Mouse (Mus musculus) heart, adult 2 months (tissue): Measurements from ENCODE around the gene Simc1. TPM values are rescaled to one million over a fixed set of nuclear protein-coding genes. Genes with fewer than 3 reads are reported as not detected.

ENCODE experiments used
- DNase-seq, 2 experiments: peaks; one replicate each; pipeline ENCODE4 v3.0.0; 2021
- H3K27ac ChIP-seq: fragments of 200-600 bp; 2 replicates; pipeline ENCODE4 v1.8.1; 2022
- H3K27me3 ChIP-seq: fragments of 200-500 bp; 2 replicates; pipeline ENCODE4 v1.6.1; 2012; ENCODE audit warnings: mild to moderate bottlenecking, low read length, inconsistent platforms, mixed read lengths; ENCODE audit not compliant: control insufficient read depth, insufficient read depth
- H3K36me3 ChIP-seq: fragments of 200-500 bp; 2 replicates; pipeline ENCODE4 v1.6.1; 2012; ENCODE audit warnings: low read length, inconsistent platforms; ENCODE audit not compliant: control insufficient read depth, insufficient read depth
- H3K4me1 ChIP-seq: fragments of 200-500 bp; 2 replicates; pipeline ENCODE4 v1.6.1; 2011; ENCODE audit warnings: low read length; ENCODE audit not compliant: control insufficient read depth, insufficient read depth
- H3K4me3 ChIP-seq: fragments of 200-600 bp; 2 replicates; pipeline ENCODE4 v1.8.1; 2022
- H3K79me2 ChIP-seq: fragments of 200-500 bp; replicated peaks from 2 replicates; pipeline ENCODE4 v1.6.1; 2012; ENCODE audit warnings: mild to moderate bottlenecking, inconsistent platforms, low read length, moderate library complexity, mixed read lengths; ENCODE audit not compliant: control insufficient read depth, insufficient read depth
- H3K9ac ChIP-seq: fragments of 200-500 bp; 2 replicates; pipeline ENCODE4 v1.6.1; 2012; ENCODE audit warnings: low read depth, mild to moderate bottlenecking, control low read depth, inconsistent platforms, low read length, mixed read lengths
- CTCF ChIP-seq: fragments of 200-600 bp; IDR thresholded peaks from 2 replicates; pipeline ENCODE4 v1.8.1; 2022; ENCODE audit warnings: antibody characterized with exemption, mild to moderate bottlenecking, moderate library complexity
- EP300 ChIP-seq: fragments of 200-500 bp; IDR thresholded peaks from 2 replicates; pipeline ENCODE4 v1.6.1; 2011; ENCODE audit warnings: low read depth, low read length, control low read depth; ENCODE audit not compliant: insufficient read depth
- POLR2A ChIP-seq: fragments of 200-500 bp; IDR thresholded peaks from 2 replicates; pipeline ENCODE4 v1.6.1; 2011; ENCODE audit warnings: mild to moderate bottlenecking, low read depth, low read length, control low read depth; ENCODE audit not compliant: insufficient read depth
- WGBS: fragments of 180-500 bp; shearing (Covaris S2); methylation state at CpG from one replicate; pipeline ENCODE4 v1.1.7; 2018; 5-methylcytosine and 5-hydroxymethylcytosine counted together
- intact Hi-C: fragments of 180-260 bp; cut with DNase I; formaldehyde crosslinking; loops from one replicate; pipeline ENCODE4 v1.15.1; 2025
- polyA plus RNA-seq: library from polyadenylated mRNA; depleted of rRNA; stranded (reverse); fragments of >200 nt; gene quantifications from 2 replicates; pipeline ENCODE4 v1.2.3, GENCODE M21; 2012
- total RNA-seq, 2 experiments: library from RNA; stranded (reverse); gene quantifications; 2 replicates each; pipeline ENCODE4 v1.2.3; 2021

The Simc1 gene
- total and polyA plus RNA-seq, 3 experiments: 1.7 to 1.9 (median 1.7) TPM

DNA sequence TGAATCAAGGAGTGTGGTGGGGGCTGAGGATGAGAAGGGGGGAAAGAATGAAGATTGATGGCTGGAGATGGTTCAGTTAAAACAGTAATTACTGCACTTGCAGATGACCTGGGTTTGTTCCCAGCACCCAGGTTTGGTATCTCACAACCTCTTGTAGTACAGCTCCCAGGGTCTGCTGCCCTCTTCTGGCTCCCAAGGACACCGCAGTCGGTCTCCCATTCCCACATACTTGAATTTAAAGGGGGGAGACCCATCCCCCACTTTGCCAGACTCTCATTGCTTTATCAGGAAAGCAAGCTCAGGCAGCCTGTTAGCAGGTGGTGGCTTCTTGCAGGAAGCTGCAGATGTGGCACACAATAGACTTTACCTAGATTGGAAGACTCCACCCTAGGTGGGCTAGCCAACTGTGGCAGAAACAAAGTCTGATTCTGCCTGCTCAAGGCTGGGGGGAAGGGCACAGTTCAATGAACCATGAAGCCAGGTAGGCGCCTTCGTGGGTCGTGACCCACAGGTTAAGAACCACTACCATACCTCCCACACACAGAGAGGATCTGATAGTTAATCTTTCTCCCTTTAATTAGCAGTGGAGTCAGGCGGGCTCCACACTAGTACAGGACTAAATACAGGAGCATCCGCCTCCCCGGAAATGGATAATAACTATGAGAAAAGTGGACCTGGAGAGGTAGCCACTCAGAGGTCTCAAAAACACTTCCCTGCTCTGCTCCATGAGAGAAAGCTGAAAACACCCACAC is 62.2 kb downstream of the Simc1 start:
- TF ChIP-seq CTCF (peak; percentile 84), EP300 (no peak)
- H3K9ac ChIP-seq: no peak overlapping the region
- H3K27ac ChIP-seq: peak overlapping the region; percentile 77
- H3K36me3 ChIP-seq: no peaks in the 10 kb centered on the region
- WGBS: 50% methylated on average over 8 of the region's 8 CpGs
- DNase-seq: peak; percentile 59 to 67
- peak overlapping the region; percentile 82 for H3K4me3 ChIP-seq
- H3K79me2 ChIP-seq: peaks cover 5% of the 10 kb centered on the region
- intact Hi-C loops: loop anchor here (1.0 to 5.0 kb wide), 4 partner anchors 25 to 97 kb away; partner anchors contain the start of genes Faf2, Higd2a, Nop16 and Simc1
- H3K4me1 ChIP-seq: no peaks in the 10 kb centered on the region; the same call in 1 of the 2 replicates
- H3K27me3 ChIP-seq: no peaks in the 10 kb centered on the region

GRCm38 (mm10) chr13:54568380-54568779 is 64.8 kb downstream of the Simc1 start:
- no peak overlapping the region for H3K4me3 ChIP-seq
- H3K36me3 ChIP-seq: no peaks in the 10 kb centered on the region
- TF ChIP-seq POLR2A (no peak), EP300 (no peak), CTCF (no peak)
- H3K27ac ChIP-seq: no peak overlapping the region
- no peaks in the 10 kb centered on the region; the same call in 1 of the 2 replicates for H3K4me1 ChIP-seq
- intact Hi-C loops: loop anchor here (5.0 kb wide), 1 partner anchor 66 kb away; the partner anchor contains the start of gene Simc1
- DNase-seq: no peak
- 52% methylated on average over 5 of the region's 5 CpGs for WGBS
- peaks cover 2% of the 10 kb centered on the region; the same call in 1 of the 2 replicates for H3K79me2 ChIP-seq
- H3K27me3 ChIP-seq: no peaks in the 10 kb centered on the region
- no peak overlapping the region for H3K9ac ChIP-seq

- WGBS: 42% methylated on average over 1 of the region's 1 CpGs
- H3K79me2 ChIP-seq: peaks cover 2% of the 10 kb centered on the region; the same call in 1 of the 2 replicates
- no peak overlapping the region for H3K9ac ChIP-seq
- TF ChIP-seq CTCF (no peak), EP300 (no peak), POLR2A (no peak)
- H3K27me3 ChIP-seq: no peaks in the 10 kb centered on the region
- intact Hi-C loops: loop anchor here (5.0 kb wide), 1 partner anchor 67 kb away; the partner anchor contains the start of gene Simc1
- peaks cover 1% of the 10 kb centered on the region; the same call in 1 of the 2 replicates for H3K4me1 ChIP-seq
- no peaks in the 10 kb centered on the region for H3K36me3 ChIP-seq
- no peak overlapping the region for H3K4me3 ChIP-seq
- H3K27ac ChIP-seq: no peak overlapping the region
- no peak for DNase-seq
Observed at GRCm38 (mm10) chr13:54569282-54569681, 65.7 kb downstream of the Simc1 start.

DNA sequence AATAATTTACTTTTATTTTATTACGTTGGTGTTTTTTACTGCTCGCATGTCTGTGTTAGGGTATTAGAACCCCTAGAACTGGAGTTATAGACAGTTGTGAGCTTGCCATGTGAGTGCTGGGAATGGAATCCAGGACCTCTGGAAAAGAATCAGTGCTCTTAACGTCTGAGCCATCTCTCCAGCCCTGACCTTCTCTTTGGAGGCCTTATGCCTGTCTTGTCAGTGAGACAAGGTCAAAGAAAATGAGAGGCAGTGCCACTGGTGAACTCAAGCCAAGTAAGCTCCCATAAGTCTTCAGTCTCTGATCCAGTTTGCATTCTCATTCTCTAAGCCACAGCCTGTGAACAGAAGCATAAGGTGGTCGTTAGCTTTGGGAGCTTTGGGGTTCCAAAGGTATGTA is 67.2 kb downstream of the Simc1 start:
- Histone ChIP-seq H3K27me3 (no peaks in the 10 kb centered on the region), H3K4me3 (no peak overlapping the region), H3K36me3 (no peaks in the 10 kb centered on the region), H3K4me1 (peaks cover 1% of the 10 kb centered on the region; the same call in 1 of the 2 replicates), H3K79me2 (no peaks in the 10 kb centered on the region), H3K9ac (no peak overlapping the region), H3K27ac (no peak overlapping the region)
- intact Hi-C loops: no loop called here
- DNase-seq: no peak
- TF ChIP-seq EP300 (no peak), POLR2A (no peak), CTCF (no peak)
- 72% methylated on average over 4 of the region's 4 CpGs for WGBS

DNA sequence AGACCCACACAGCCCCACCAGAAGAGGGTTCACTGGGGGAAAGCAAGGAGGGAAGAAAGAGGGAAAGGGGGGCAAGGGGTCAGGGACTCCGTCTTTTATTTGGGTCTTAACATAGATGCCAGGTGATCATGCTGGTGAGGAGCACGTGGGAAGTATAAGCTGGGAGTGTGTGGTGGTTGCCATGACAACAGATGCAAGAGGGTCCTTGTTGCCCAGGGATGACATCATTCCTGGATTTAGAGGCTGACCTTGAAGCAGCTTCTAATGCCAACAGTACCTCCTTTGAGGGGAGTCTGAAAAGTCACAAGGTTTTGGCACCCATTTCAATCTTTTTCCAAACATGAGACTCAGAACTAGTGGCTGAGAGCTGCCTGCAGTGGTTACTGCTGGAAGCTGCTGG is 68.1 kb downstream of the Simc1 start:
- Histone ChIP-seq H3K9ac (no peak overlapping the region), H3K36me3 (no peaks in the 10 kb centered on the region), H3K27ac (no peak overlapping the region), H3K4me1 (peaks cover 1% of the 10 kb centered on the region; the same call in 1 of the 2 replicates), H3K4me3 (no peak overlapping the region), H3K27me3 (no peaks in the 10 kb centered on the region), H3K79me2 (no peaks in the 10 kb centered on the region)
- TF ChIP-seq POLR2A (no peak), EP300 (no peak), CTCF (no peak)
- DNase-seq: no peak
- 50% methylated on average over 2 of the region's 2 CpGs for WGBS
- intact Hi-C loops: no loop called here

GRCm38 (mm10) chr13:54572621-54573020 is 69.0 kb downstream of the Simc1 start:
- intact Hi-C loops: no loop called here
- H3K27ac ChIP-seq: no peak overlapping the region
- WGBS: 82% methylated on average over 4 of the region's 4 CpGs
- TF ChIP-seq EP300 (no peak), POLR2A (no peak), CTCF (no peak)
- DNase-seq: no peak
- H3K4me1 ChIP-seq: peaks cover 1% of the 10 kb centered on the region; the same call in 1 of the 2 replicates
- no peaks in the 10 kb centered on the region for H3K27me3 ChIP-seq
- no peak overlapping the region for H3K4me3 ChIP-seq
- H3K36me3 ChIP-seq: no peaks in the 10 kb centered on the region
- no peaks in the 10 kb centered on the region for H3K79me2 ChIP-seq
- H3K9ac ChIP-seq: no peak overlapping the region
